Mouse (Mus musculus) forebrain, embryonic 14.5 days (tissue): Measurements from ENCODE around the gene Mansc1. TPM values are rescaled to one million over a fixed set of nuclear protein-coding genes. Genes with fewer than 3 reads are reported as not detected.

Experiments used
- ATAC-seq: fragments of 200-750 bp; cut with Nextera tagmentation; 2 replicates; pipeline ENCODE4 v1.8.0; 2017; ENCODE audit warnings: mild to moderate bottlenecking, moderate library complexity
- DNase-seq: peaks from one replicate; pipeline ENCODE4 v3.0.0-alpha.2; 2015; ENCODE audit warnings: low spot score
- H3K27ac ChIP-seq: fragments of 300-500 bp; sonication (generic); 2 replicates; pipeline ENCODE4 v1.5.1; 2014; ENCODE audit warnings: low read depth, mild to moderate bottlenecking, control low read depth, low read length, moderate library complexity
- H3K27me3 ChIP-seq: fragments of 300-500 bp; sonication (generic); replicated peaks from 2 replicates; pipeline ENCODE4 v1.6.1; 2014; ENCODE audit warnings: low read length, control low read depth, mixed read lengths; ENCODE audit not compliant: control insufficient read depth, insufficient read depth
- H3K36me3 ChIP-seq: fragments of 300-500 bp; sonication (generic); 2 replicates; pipeline ENCODE4 v1.6.1; 2014; ENCODE audit warnings: low read length, control low read depth; ENCODE audit not compliant: control insufficient read depth, insufficient read depth
- H3K4me1 ChIP-seq: fragments of 300-500 bp; sonication (generic); 2 replicates; pipeline ENCODE4 v1.6.1; 2014; ENCODE audit warnings: antibody characterized with exemption, low read length, control low read depth; ENCODE audit not compliant: control insufficient read depth, insufficient read depth
- H3K4me2 ChIP-seq: fragments of 300-500 bp; sonication (generic); 2 replicates; pipeline ENCODE4 v1.6.1; 2014; ENCODE audit warnings: mild to moderate bottlenecking, control low read depth, low read length
- H3K4me3 ChIP-seq: fragments of 300-500 bp; sonication (generic); 2 replicates; pipeline ENCODE4 v1.5.1; 2014; ENCODE audit warnings: low read depth, low read length, control low read depth
- H3K9ac ChIP-seq: fragments of 300-500 bp; sonication (generic); 2 replicates; pipeline ENCODE4 v1.6.1; 2014; ENCODE audit warnings: mild to moderate bottlenecking, low read length, control low read depth, moderate library complexity
- H3K9me3 ChIP-seq: fragments of 300-500 bp; sonication (generic); replicated peaks from 2 replicates; pipeline ENCODE4 v1.6.1; 2016; ENCODE audit warnings: low read length, control low read depth, mixed read lengths; ENCODE audit not compliant: control insufficient read depth
- WGBS: fragments of 180-500 bp; shearing (Covaris S2); extraction: QIAGEN DNeasy Blood & Tissue Kit; methylation state at CpG from one replicate; pipeline ENCODE4 v1.1.7; 2014; 5-methylcytosine and 5-hydroxymethylcytosine counted together
- polyA plus RNA-seq: library from polyadenylated mRNA; unstranded; fragments of >200 nt; fragmentation: Nextera tagmentation; extraction: Ambion mirVana; gene quantifications from 2 replicates; pipeline ENCODE4 v1.2.1, GENCODE M21; 2014

The Mansc1 gene
- polyA plus RNA-seq, 1 experiment from 2014 or later, result 0.88 TPM

GRCm38 (mm10) chr6:134566818-134567485, 65.3 kb downstream of the Mansc1 start, which contains the start of gene Lrp6:
Gene Lrp6 (minus strand): TSS chr6:134566965.
- DNase-seq (peak; percentile 93), ATAC-seq (peak; percentile 95)
- Histone ChIP-seq H3K4me2 (peak within 1 kb of the TSS; percentile 86), H3K9ac (peak within 1 kb of the TSS; percentile 99), H3K27me3 (no peaks in the 10 kb centered on the region), H3K4me1 (peaks cover 14% of the 10 kb centered on the region), H3K9me3 (no peaks in the 10 kb centered on the region), H3K27ac (peak within 1 kb of the TSS; percentile 100), H3K4me3 (peak within 1 kb of the TSS; percentile 96), H3K36me3 (no peaks in the 10 kb centered on the region)
- WGBS, result under 1% methylated on average over 66 of the region's 99 CpGs

GRCm38 (mm10) chr6:134566248-134566817, 66.0 kb downstream of the Mansc1 start:
- Histone ChIP-seq H3K27me3 (no peaks in the 10 kb centered on the region), H3K4me3 (peak overlapping the region; percentile 96), H3K4me2 (peak overlapping the region; percentile 86), H3K27ac (peak overlapping the region; percentile 100), H3K9me3 (no peaks in the 10 kb centered on the region), H3K9ac (peak overlapping the region; percentile 99), H3K36me3 (no peaks in the 10 kb centered on the region), H3K4me1 (peaks cover 14% of the 10 kb centered on the region)
- ATAC-seq (peak; percentile 64), DNase-seq (no peak)
- WGBS, result under 1% methylated on average over 39 of the region's 64 CpGs

DNA sequence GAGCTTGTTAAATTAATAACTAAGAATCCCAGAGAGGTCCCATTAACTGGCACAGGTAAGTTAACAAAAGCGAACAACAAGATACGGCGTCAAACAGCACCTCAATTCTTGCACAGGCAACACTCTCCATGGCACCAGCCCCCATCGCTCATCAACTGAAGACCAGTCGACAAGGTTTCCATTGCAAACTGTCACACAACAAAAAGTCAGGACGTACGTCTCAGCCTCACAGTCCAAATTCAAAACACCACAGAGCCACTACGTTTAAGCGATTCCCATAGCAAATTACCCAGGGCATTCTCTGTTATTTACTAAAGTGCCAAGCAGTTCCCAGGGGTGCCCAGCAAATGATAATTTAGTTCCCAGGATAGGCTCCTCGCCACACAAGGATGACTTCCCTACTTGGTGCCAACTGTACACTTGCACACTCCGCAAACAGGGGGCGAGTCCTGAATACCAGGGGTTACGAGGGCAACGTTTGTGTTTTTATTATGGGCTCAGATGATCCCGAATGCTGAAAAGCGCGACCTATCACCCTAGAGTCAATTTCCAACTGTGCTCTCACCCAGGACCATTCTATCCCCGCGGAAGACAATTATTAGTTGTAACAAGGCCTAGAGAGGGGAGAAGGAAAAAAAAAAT, 66.6 kb downstream of the Mansc1 start:
- no peak for DNase-seq
- no peak for ATAC-seq
- H3K4me1 ChIP-seq, result peaks cover 14% of the 10 kb centered on the region
- peak overlapping the region; percentile 99 for H3K9ac ChIP-seq
- H3K4me3 ChIP-seq, result peak overlapping the region; percentile 96
- H3K27me3 ChIP-seq, result no peaks in the 10 kb centered on the region
- no peaks in the 10 kb centered on the region for H3K36me3 ChIP-seq
- peak overlapping the region; percentile 100; the same call in 1 of the 2 replicates for H3K27ac ChIP-seq
- peak overlapping the region; percentile 86 for H3K4me2 ChIP-seq
- H3K9me3 ChIP-seq, result no peaks in the 10 kb centered on the region
- under 1% methylated on average over 19 of the region's 19 CpGs for WGBS

- Histone ChIP-seq H3K4me1 (peaks cover 14% of the 10 kb centered on the region), H3K27ac (no peak overlapping the region), H3K9me3 (no peaks in the 10 kb centered on the region), H3K4me2 (peak overlapping the region; percentile 86), H3K36me3 (no peaks in the 10 kb centered on the region), H3K4me3 (peak overlapping the region; percentile 96; the same call in 1 of the 2 replicates), H3K9ac (no peak overlapping the region), H3K27me3 (no peaks in the 10 kb centered on the region)
- 57% methylated on average over 2 of the region's 2 CpGs for WGBS
- ATAC-seq (no peak), DNase-seq (no peak)
Observed at GRCm38 (mm10) chr6:134564539-134564938, 67.7 kb downstream of the Mansc1 start.

DNA sequence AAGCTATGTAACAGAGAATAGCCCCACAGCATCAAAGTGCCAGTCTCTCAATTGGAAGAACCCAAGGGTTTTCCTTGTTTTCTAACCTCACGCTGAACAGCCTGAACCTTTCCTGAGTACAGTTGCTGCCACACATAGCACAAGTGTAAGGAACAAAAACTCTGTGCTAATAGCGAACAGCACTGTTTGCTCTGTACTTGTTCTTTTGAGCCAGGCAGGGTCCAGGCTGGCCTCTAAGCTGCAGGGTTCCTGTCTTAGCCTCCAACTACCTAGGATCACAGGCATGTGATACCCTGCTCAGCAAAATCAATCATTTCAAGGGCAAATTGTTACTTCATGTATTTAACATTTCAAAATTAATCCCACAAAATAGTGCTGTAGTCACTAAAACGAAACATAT, 72.7 kb downstream of the Mansc1 start:
- Histone ChIP-seq H3K4me1 (peaks cover 15% of the 10 kb centered on the region; the same call in 1 of the 2 replicates), H3K9me3 (no peaks in the 10 kb centered on the region), H3K27ac (no peak overlapping the region), H3K9ac (no peak overlapping the region), H3K36me3 (no peaks in the 10 kb centered on the region), H3K4me3 (no peak overlapping the region), H3K4me2 (no peak overlapping the region), H3K27me3 (no peaks in the 10 kb centered on the region)
- WGBS, result 58% methylated on average over 3 of the region's 3 CpGs
- ATAC-seq (no peak), DNase-seq (no peak)

Other genes with a start within 250 kb of the Mansc1 start
- not detected in 2 replicates for gene Bcl2l14, start 236.2 kb downstream of the Mansc1 start, polyA plus RNA-seq
- 20.9 TPM in 2 replicates for gene Lrp6, start 65.5 kb downstream of the Mansc1 start, polyA plus RNA-seq
- 45.8 and 49.4 TPM in 2 replicates for gene Borcs5, start 7.0 kb upstream of the Mansc1 start, polyA plus RNA-seq
- gene Dusp16, start 160.1 kb upstream of the Mansc1 start, polyA plus RNA-seq, result 9.3 and 9.4 TPM in 2 replicates
- gene Crebl2, start 197.7 kb upstream of the Mansc1 start, polyA plus RNA-seq, result 1.8 and 2.9 TPM in 2 replicates